ENCODE assay signal across 18 mouse cellular contexts in the genomic region with DNA sequence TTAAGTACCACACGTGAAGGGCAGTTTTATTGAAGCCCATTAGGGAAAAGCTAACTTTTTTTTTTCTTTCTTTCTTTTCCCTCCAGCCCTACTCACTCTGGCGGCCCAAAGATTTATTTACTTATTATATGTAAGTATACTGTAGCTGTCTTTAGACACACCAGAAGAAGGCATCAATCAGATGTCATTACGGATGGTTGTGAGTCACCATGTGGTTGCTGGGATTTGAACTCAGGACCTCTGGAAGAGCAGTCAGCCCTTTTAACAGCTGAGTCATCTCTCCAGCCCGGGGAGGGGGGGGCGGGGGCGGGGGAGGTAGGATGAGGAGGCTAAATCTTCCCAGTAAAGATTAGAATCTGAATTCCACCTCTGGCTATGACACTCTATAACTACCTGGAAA. TPM values are rescaled to one million over a fixed set of nuclear protein-coding genes. Genes with fewer than 3 reads are reported as not detected.
"Had no signal": no experiment of that assay in that cellular context is flagged by ENCODE, and none has a peak within 500 bp of the region (broad histone marks: within the 10 kb centered on the region; RNA-seq: fewer than 3 reads in every experiment).

No protein-coding gene starts in this region.

- DNase-seq: cerebellum, adult 9-11 months; cerebellum, postnatal 10 days; cerebellum, postnatal 14 days; cerebellum, postnatal 25 days; cerebellum, postnatal 36 days; embryo, embryonic 11 days; forebrain, postnatal 0 days; gastrocnemius, adult 2 months; gastrocnemius, postnatal 10 days; gastrocnemius, postnatal 14 days; gastrocnemius, postnatal 25 days; gastrocnemius, postnatal 36 days; heart, adult 11 months; heart, adult 18-20 months; heart, adult 2 months had no signal

RNA-seq across cellular contexts. Expression of a gene that starts 4.6 kb away (rescaled TPM):
- total RNA-seq: common myeloid progenitor, adult 5-6 weeks; granulocyte monocyte progenitor cell, adult 5-6 weeks; heart, adult 18-20 months; heart, adult 8-10 months had no signal
